Mouse (Mus musculus) thymus, adult 2 months (tissue): ENCODE measurements around the gene Ms4a4a.

Source experiments
- CTCF ChIP-seq: fragments of 200-500 bp; IDR thresholded peaks from 2 replicates; pipeline ENCODE4 v1.5.1; 2012; ENCODE audit warnings: mild to moderate bottlenecking, control low read depth, low read length, moderate library complexity, borderline replicate concordance; ENCODE audit not compliant: control insufficient read depth, poor library complexity, insufficient read depth; ENCODE audit errors: extremely low read depth
- POLR2A ChIP-seq: fragments of 200-500 bp; IDR thresholded peaks from 2 replicates; pipeline ENCODE4 v1.6.1; 2012; ENCODE audit warnings: mild to moderate bottlenecking, low read length, control low read depth, moderate library complexity; ENCODE audit not compliant: control insufficient read depth, poor library complexity, insufficient read depth; ENCODE audit errors: extremely low read depth

DNA sequence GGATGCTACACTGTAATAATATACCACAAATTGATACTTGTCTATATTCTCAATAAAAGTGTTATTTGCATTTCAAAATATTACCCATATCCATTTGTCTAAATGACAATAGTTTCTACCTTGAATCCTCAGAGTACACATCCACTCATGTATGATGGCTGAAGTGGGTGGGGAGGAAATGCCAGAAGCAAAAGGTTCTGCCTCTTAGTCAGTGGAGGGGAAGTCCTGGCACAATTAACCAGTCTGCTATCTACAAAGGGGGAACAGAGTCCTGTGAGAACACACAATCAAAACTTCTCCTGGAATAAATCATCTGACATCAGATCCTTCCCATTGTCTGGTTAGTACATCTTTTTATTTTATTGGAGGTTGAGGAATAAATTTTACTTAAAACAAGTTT lies 32.1 kb downstream of the Ms4a4a start:
- TF ChIP-seq CTCF (no peak), POLR2A (no peak)
